Mouse (Mus musculus) heart, postnatal 0 days (tissue): ENCODE data around the gene 1700020L24Rik.

ENCODE experiments used
- CTCF ChIP-seq: IDR thresholded peaks from 2 replicates; pipeline ENCODE4 v1.5.1; 2016; ENCODE audit warnings: antibody characterized with exemption, control low read depth, low read depth
- EP300 ChIP-seq: IDR thresholded peaks from 2 replicates; pipeline ENCODE4 v1.6.1; 2016; ENCODE audit warnings: antibody characterized with exemption, low read depth

GRCm38 (mm10) chr11:83432533-83432932, 4.9 kb upstream of the 1700020L24Rik start:
- no peak for TF ChIP-seq EP300
- no peak for TF ChIP-seq CTCF
